Mouse (Mus musculus) forebrain, embryonic 11.5 days (tissue): ENCODE measurements around the gene Akr1b3. TPM values are rescaled to one million over a fixed set of nuclear protein-coding genes. Genes with fewer than 3 reads are reported as not detected.

ENCODE experiments used
- ATAC-seq: fragments of 200-750 bp; cut with Nextera tagmentation; replicated peaks from 2 replicates; pipeline ENCODE4 v1.8.0; 2017; ENCODE audit warnings: moderate TSS enrichment; ENCODE audit not compliant: low FRiP score
- DNase-seq: peaks from one replicate; pipeline ENCODE4 v3.0.0-alpha.2; 2017; ENCODE audit warnings: low spot score
- H3K27ac ChIP-seq: fragments of 300-500 bp; sonication (generic); 2 replicates; pipeline ENCODE4 v1.5.1; 2014; ENCODE audit warnings: low read depth, low read length
- H3K27me3 ChIP-seq: fragments of 300-500 bp; sonication (generic); 2 replicates; pipeline ENCODE4 v1.6.1; 2014; ENCODE audit warnings: mild to moderate bottlenecking, low read length, mixed read lengths; ENCODE audit not compliant: control insufficient read depth, insufficient read depth
- H3K36me3 ChIP-seq: fragments of 300-500 bp; sonication (generic); 2 replicates; pipeline ENCODE4 v1.6.1; 2014; ENCODE audit warnings: mild to moderate bottlenecking, low read length, moderate library complexity, mixed read lengths; ENCODE audit not compliant: control insufficient read depth, insufficient read depth
- H3K4me1 ChIP-seq: fragments of 300-500 bp; sonication (generic); replicated peaks from 2 replicates; pipeline ENCODE4 v1.6.1; 2014; ENCODE audit warnings: low read length, mixed read lengths; ENCODE audit not compliant: control insufficient read depth, insufficient read depth
- H3K4me2 ChIP-seq: fragments of 300-500 bp; sonication (generic); 2 replicates; pipeline ENCODE4 v1.6.1; 2014; ENCODE audit warnings: low read depth, mild to moderate bottlenecking, low read length, moderate library complexity, mixed read lengths; ENCODE audit not compliant: severe bottlenecking
- H3K4me3 ChIP-seq: fragments of 300-500 bp; sonication (generic); 2 replicates; pipeline ENCODE4 v1.5.1; 2014; ENCODE audit warnings: low read depth, low read length
- H3K9ac ChIP-seq: fragments of 300-500 bp; sonication (generic); 2 replicates; pipeline ENCODE4 v1.6.1; 2014; ENCODE audit warnings: low read length
- H3K9me3 ChIP-seq: fragments of 300-500 bp; sonication (generic); 2 replicates; pipeline ENCODE4 v1.6.1; 2016; ENCODE audit warnings: low read length, mixed read lengths; ENCODE audit not compliant: control insufficient read depth
- WGBS: fragments of 180-500 bp; shearing (Covaris S2); extraction: QIAGEN DNeasy Blood & Tissue Kit; methylation state at CpG from one replicate; pipeline ENCODE4 v1.1.7; 2014; 5-methylcytosine and 5-hydroxymethylcytosine counted together
- polyA plus RNA-seq: library from polyadenylated mRNA; unstranded; fragments of >200 nt; fragmentation: Nextera tagmentation; extraction: Ambion mirVana; gene quantifications from 2 replicates; pipeline ENCODE4 v1.2.1, GENCODE M21; 2014

Akr1b3 gene
- polyA plus RNA-seq = 180 and 186 TPM in 2 replicates

- under 1% methylated on average over 60 of the region's 60 CpGs for WGBS
- peak; percentile 99 for ATAC-seq
- H3K4me3 ChIP-seq = peak within 1 kb of the TSS; percentile 70
Observed at GRCm38 (mm10) chr6:34316854-34317771, at the start of gene Akr1b3. Akr1b3 (minus strand) TSS chr6:34317478.

GRCm38 (mm10) chr6:34364217-34365136 lies 47.2 kb upstream of the Akr1b3 start:
- no peak overlapping the region for H3K4me2 ChIP-seq
- no peak for DNase-seq
- no peaks in the 10 kb centered on the region for H3K9me3 ChIP-seq
- no peaks in the 10 kb centered on the region for H3K27me3 ChIP-seq
- no peak overlapping the region for H3K4me3 ChIP-seq
- H3K4me1 ChIP-seq = no peaks in the 10 kb centered on the region
- no peak overlapping the region for H3K9ac ChIP-seq
- no peaks in the 10 kb centered on the region for H3K36me3 ChIP-seq
- 87% methylated on average over 12 of the region's 12 CpGs for WGBS
- ATAC-seq = no peak
- no peak overlapping the region for H3K27ac ChIP-seq

More at GRCm38 (mm10) chr6:34316854-34317771, at the start of gene Akr1b3:
- H3K27ac ChIP-seq = no peak within 1 kb of the TSS
- peak within 1 kb of the TSS; percentile 89 for H3K4me2 ChIP-seq
- peak within 1 kb of the TSS; percentile 69 for H3K9ac ChIP-seq
- no peaks in the 10 kb centered on the region; the same call in 1 of the 2 replicates for H3K36me3 ChIP-seq
- no peaks in the 10 kb centered on the region; the same call in 1 of the 2 replicates for H3K4me1 ChIP-seq
- H3K27me3 ChIP-seq = no peaks in the 10 kb centered on the region
- no peaks in the 10 kb centered on the region for H3K9me3 ChIP-seq
- peak; percentile 95 for DNase-seq

GRCm38 (mm10) chr6:34355841-34356240 lies 38.6 kb upstream of the Akr1b3 start:
- H3K9ac ChIP-seq = no peak overlapping the region
- 92% methylated on average over 9 of the region's 9 CpGs for WGBS

DNA sequence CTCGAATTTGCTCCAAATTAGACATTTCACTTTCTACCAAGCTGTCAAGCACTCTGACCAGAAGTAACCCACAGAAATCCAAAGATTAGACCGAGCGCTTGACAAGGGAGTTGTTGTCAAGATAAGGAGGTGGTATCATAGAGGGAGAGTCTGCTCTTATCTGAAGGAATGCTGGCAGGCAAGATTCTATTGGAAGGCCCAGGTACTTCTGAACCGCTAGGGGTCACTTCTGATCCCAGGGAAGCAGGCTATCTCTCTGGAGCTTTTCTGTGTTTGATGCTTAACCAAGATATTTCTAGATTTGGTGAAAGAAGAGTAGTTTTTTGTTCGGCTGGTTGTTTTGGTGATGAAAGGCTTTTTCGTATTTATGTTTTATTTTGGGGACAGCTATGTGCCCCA lies 38.1 kb upstream of the Akr1b3 start:
- 73% methylated on average over 6 of the region's 6 CpGs for WGBS
- ATAC-seq = no peak
- no peak overlapping the region for H3K27ac ChIP-seq

More at GRCm38 (mm10) chr6:34355841-34356240, 38.6 kb upstream of the Akr1b3 start:
- ATAC-seq = no peak
- Histone ChIP-seq H3K27ac (no peak overlapping the region), H3K4me2 (no peak overlapping the region), H3K9me3 (no peaks in the 10 kb centered on the region), H3K4me3 (no peak overlapping the region), H3K36me3 (no peaks in the 10 kb centered on the region), H3K27me3 (no peaks in the 10 kb centered on the region), H3K4me1 (peaks cover 3% of the 10 kb centered on the region; the same call in 1 of the 2 replicates)
- DNase-seq = no peak

GRCm38 (mm10) chr6:34354354-34355348 lies 37.4 kb upstream of the Akr1b3 start:
- WGBS = 77% methylated on average over 8 of the region's 8 CpGs
- H3K9me3 ChIP-seq = no peaks in the 10 kb centered on the region
- H3K4me2 ChIP-seq = peak overlapping the region; percentile 41; the same call in 1 of the 2 replicates
- 0 out of 2 replicates have a peak overlapping the region, but pooled peaks have one; percentile 4 for H3K4me3 ChIP-seq
- ATAC-seq (no peak), DNase-seq (no peak)
- peaks cover 3% of the 10 kb centered on the region; the same call in 1 of the 2 replicates for H3K4me1 ChIP-seq
- H3K36me3 ChIP-seq = no peaks in the 10 kb centered on the region
- no peak overlapping the region for H3K9ac ChIP-seq
- no peaks in the 10 kb centered on the region for H3K27me3 ChIP-seq
- H3K27ac ChIP-seq = no peak overlapping the region

More for the DNA sequence above, 38.1 kb upstream of the Akr1b3 start:
- peaks cover 3% of the 10 kb centered on the region; the same call in 1 of the 2 replicates for H3K4me1 ChIP-seq
- H3K27me3 ChIP-seq = no peaks in the 10 kb centered on the region
- no peaks in the 10 kb centered on the region for H3K36me3 ChIP-seq
- no peak overlapping the region for H3K4me3 ChIP-seq
- H3K9ac ChIP-seq = no peak overlapping the region
- H3K4me2 ChIP-seq = no peak overlapping the region
- H3K9me3 ChIP-seq = no peaks in the 10 kb centered on the region
- DNase-seq = no peak

DNA sequence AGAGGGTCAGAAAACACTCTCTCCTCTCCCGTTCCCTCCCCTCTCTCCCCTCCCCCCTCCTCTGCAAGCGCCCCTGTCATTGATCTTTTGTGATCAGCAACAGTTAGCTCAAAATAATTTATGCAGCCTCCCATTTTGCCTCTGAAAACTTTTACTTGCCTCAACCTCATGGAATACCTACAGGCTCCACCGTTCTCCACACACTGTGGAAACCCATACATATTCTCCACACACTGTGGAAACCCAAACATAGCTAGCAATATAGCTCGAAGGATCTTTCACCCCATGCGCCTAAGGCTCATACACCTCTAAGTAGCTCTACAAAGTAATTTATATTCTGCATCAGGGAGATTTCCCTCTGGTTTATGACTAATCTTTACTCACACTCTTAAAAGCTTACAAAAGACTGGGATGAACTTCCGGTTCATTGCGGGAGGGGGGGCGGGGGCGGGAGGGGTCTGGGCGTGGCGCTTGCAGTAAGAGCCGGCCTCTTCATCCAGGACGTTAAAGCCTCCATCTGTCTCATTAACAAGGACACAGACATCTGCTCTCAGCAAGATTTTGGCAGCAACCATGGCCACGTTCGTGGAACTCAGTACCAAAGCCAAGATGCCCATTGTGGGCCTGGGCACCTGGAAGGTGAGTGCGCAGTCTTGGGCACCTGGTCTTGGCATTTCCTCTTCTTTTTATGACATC lies 36.5 kb upstream of the Akr1b3 start, which contains the start of gene Akr1b8:
TSS of gene Akr1b8 (plus strand) at position 462 of the 696 bp plus-strand sequence.
- peaks cover 3% of the 10 kb centered on the region; the same call in 1 of the 2 replicates for H3K4me1 ChIP-seq
- H3K9ac ChIP-seq = peak within 1 kb of the TSS; percentile 41; the same call in 1 of the 2 replicates
- H3K4me2 ChIP-seq = peak within 1 kb of the TSS; percentile 41; the same call in 1 of the 2 replicates
- peak within 1 kb of the TSS; percentile 8; the same call in 1 of the 2 replicates for H3K4me3 ChIP-seq
- H3K9me3 ChIP-seq = no peaks in the 10 kb centered on the region
- H3K27ac ChIP-seq = no peak within 1 kb of the TSS
- 18% methylated on average over 16 of the region's 16 CpGs for WGBS
- peak; percentile 65 for ATAC-seq
- H3K27me3 ChIP-seq = no peaks in the 10 kb centered on the region
- H3K36me3 ChIP-seq = no peaks in the 10 kb centered on the region
- no peak for DNase-seq

GRCm38 (mm10) chr6:34352401-34352800 lies 35.1 kb upstream of the Akr1b3 start:
- no peak overlapping the region for H3K4me2 ChIP-seq
- DNase-seq (peak; percentile 4), ATAC-seq (no peak)
- H3K9ac ChIP-seq = no peak overlapping the region
- H3K4me1 ChIP-seq = peaks cover 3% of the 10 kb centered on the region; the same call in 1 of the 2 replicates
- no peaks in the 10 kb centered on the region for H3K36me3 ChIP-seq
- H3K27me3 ChIP-seq = no peaks in the 10 kb centered on the region
- no peaks in the 10 kb centered on the region for H3K9me3 ChIP-seq
- H3K27ac ChIP-seq = no peak overlapping the region
- H3K4me3 ChIP-seq = no peak overlapping the region
- 95% methylated on average over 3 of the region's 3 CpGs for WGBS
